Mouse (Mus musculus) left cerebral cortex, postnatal 36 days (tissue): ENCODE results near the gene Pdrg1. TPM values are rescaled to one million over a fixed set of nuclear protein-coding genes. Genes with fewer than 3 reads are reported as not detected.

Experiments used
- DNase-seq, 2 experiments: peaks; one replicate each; pipeline ENCODE4 v3.0.0; 2021 to 2022; ENCODE audit warnings: low spot score in 2 of 2, mixed read lengths in 1 of 2
- intact Hi-C: fragments of 180-260 bp; cut with DNase I; formaldehyde crosslinking; loops from one replicate; pipeline ENCODE4 v1.15.1; 2025
- total RNA-seq, 2 experiments: library from RNA; stranded (reverse); gene quantifications; 2 replicates each; pipeline ENCODE4 v1.2.3; 2021

Pdrg1 gene
- total RNA-seq, 2 experiments from 2014 or later: 46.9 to 59.5 TPM

DNA sequence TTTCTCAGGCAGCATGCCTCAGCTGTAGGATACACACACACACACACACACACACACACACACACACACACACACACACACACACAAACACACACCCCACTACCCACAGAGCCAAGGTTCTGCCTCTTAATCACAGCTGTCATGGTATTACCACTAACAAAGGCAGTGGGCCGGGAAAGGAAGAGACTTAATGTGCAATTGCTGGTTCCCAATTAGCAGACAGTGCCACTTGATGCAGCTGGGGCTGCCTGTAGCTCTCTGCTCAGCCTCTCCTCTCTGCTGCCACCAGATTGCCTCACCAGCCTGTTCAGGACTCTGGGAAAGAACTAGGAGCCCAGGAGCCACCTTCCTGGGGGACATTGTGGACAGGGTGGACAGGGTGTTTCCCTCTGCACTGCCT is 29.6 kb downstream of the Pdrg1 start:
- no peak for DNase-seq

DNA sequence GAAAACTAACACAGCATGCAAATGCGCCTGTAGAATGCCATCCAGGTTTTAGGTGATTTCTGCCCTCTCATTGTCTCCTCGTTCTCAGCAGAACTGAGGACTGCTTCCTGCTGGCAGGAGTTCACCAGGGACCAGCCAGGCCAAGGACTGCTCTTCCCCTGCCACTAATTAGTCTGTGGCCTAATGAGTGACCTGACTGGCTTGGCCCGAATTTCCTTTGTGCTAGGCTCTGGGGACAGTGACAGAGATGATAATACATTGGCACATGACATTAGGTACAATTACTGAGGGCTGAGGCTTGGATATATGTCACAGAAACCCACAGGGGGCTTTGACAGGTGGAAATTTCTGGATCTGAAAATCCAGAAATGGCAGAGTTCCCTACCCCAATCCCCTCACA is 38.2 kb downstream of the Pdrg1 start:
- DNase-seq: no peak
- intact Hi-C loops: no loop called here

More for the DNA sequence above, 29.6 kb downstream of the Pdrg1 start:
- intact Hi-C loops: no loop called here

DNA sequence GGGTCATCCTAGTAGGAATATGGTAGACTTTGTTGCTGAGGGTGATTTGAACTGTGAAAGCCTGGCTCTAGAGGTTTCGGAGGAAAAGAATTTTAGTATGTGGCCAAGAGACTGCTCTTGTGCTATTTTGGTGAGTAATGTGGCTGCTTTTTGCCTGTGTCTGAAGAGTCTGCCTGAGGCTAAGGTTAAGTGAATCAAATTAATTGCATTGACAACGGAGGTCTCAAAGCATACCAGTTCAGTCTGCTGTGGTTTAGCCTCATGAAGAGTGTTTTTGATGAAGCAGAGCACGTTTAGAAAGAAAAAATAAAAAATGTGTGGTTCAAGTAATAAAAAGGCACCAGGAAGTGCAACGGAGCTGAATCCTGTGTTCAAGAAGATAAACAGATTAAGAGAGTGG is 49.7 kb downstream of the Pdrg1 start:
- no peak for DNase-seq
- intact Hi-C loops: no loop called here

DNA sequence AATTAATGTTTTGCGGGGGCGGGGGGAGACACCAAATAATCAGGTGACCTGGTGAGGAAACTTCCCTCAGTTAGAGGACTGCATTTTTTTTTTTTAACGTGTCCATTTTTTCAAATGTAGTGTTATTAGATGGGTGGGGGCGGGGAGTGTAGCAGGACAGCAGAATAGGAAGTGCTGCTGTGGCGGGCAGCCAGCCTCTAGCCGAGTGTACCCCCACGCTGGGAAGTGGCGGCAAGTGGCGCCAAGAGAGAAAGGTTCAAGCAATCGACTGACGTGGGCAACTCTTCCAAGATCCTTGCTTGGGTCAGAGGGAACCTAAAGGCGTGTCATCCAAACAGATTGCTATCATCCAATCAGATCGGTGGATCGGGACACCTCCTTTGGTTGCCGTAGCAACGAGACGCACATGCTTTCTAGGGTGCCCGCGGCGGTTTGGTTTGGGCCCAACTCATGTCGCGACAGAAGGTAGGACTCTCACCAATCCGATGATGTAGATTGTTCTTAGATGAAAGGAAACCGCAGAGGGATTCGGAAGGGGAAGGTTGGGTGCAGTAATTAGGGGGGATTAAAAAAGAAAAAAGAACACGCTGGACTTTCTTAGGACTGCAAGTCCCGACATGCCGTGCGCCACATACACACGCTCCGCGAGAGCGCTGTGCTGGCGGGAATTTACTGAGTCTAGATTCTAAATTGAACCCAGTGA is 53.0 kb downstream of the Pdrg1 start, which contains the start of gene Ttll9:
TSS of gene Ttll9 (plus strand) at position 395 of the 703 bp plus-strand sequence.
- intact Hi-C loops: no loop called here
- DNase-seq: peak; percentile 82 to 87

Other genes with a start within 250 kb of the Pdrg1 start
- gene Bcl2l1, start 183.7 kb downstream of the Pdrg1 start, total RNA-seq: 100 to 1,000 TPM; 128 to 133 TPM
- 1 to 10 TPM; 3.2 to 3.6 TPM for gene Tpx2, start 167.5 kb downstream of the Pdrg1 start, total RNA-seq
- not detected for gene Mylk2, start 104.1 kb downstream of the Pdrg1 start, total RNA-seq
- gene Foxs1, start 82.2 kb downstream of the Pdrg1 start, total RNA-seq: under 1 TPM; 0.49 to 0.50 TPM
- 10 to 100 TPM; 14.7 to 23.6 TPM for gene Dusp15, start 63.7 kb downstream of the Pdrg1 start, total RNA-seq
- 1 to 10 TPM; 1.3 to 3.6 TPM for gene Ttll9, start 52.9 kb downstream of the Pdrg1 start, total RNA-seq
- 1 to 10 TPM; 5.2 to 7.0 TPM for gene Xkr7, start 16.4 kb upstream of the Pdrg1 start, total RNA-seq
- gene Ccm2l, start 50.5 kb upstream of the Pdrg1 start, total RNA-seq: 1 to 10 TPM; 4.0 to 5.8 TPM
- gene Hck, start 93.0 kb upstream of the Pdrg1 start, total RNA-seq: 1 to 10 TPM; 2.1 to 2.4 TPM
- 100 to 1,000 TPM; 114 to 123 TPM for gene Tm9sf4, start 145.9 kb upstream of the Pdrg1 start, total RNA-seq
- 10 to 100 TPM; 26.2 to 29.5 TPM for gene Tspyl3, start 210.0 kb upstream of the Pdrg1 start, total RNA-seq
- 1 to 10 TPM; 5.2 to 6.5 TPM for gene Plagl2, start 226.0 kb upstream of the Pdrg1 start, total RNA-seq
- gene Pofut1, start 226.1 kb upstream of the Pdrg1 start, total RNA-seq: 10 to 100 TPM; 14.9 to 18.4 TPM